Mouse (Mus musculus) heart, embryonic 15.5 days (tissue): Measurements from ENCODE around the gene Ctsl. TPM values are rescaled to one million over a fixed set of nuclear protein-coding genes. Genes with fewer than 3 reads are reported as not detected.

Experiments
- ATAC-seq: fragments of 200-750 bp; cut with Nextera tagmentation; replicated peaks from 2 replicates; pipeline ENCODE4 v1.8.0; 2017; ENCODE audit warnings: low read depth, moderate TSS enrichment; ENCODE audit not compliant: insufficient number of reproducible peaks, insufficient read depth, low FRiP score
- H3K27ac ChIP-seq: fragments of 300-500 bp; sonication (generic); 2 replicates; pipeline ENCODE4 v1.5.1; 2015; ENCODE audit warnings: mild to moderate bottlenecking, inconsistent platforms
- H3K27me3 ChIP-seq: fragments of 300-500 bp; sonication (generic); 2 replicates; pipeline ENCODE4 v1.6.1; 2015; ENCODE audit warnings: inconsistent platforms
- H3K36me3 ChIP-seq: fragments of 300-500 bp; sonication (generic); 2 replicates; pipeline ENCODE4 v1.6.1; 2015; ENCODE audit warnings: mild to moderate bottlenecking, inconsistent platforms
- H3K4me1 ChIP-seq: fragments of 300-500 bp; sonication (generic); replicated peaks from 2 replicates; pipeline ENCODE4 v1.6.1; 2015; ENCODE audit warnings: inconsistent platforms
- H3K4me2 ChIP-seq: fragments of 300-500 bp; sonication (generic); 2 replicates; pipeline ENCODE4 v1.6.1; 2015; ENCODE audit warnings: inconsistent platforms, mild to moderate bottlenecking, moderate library complexity
- H3K4me3 ChIP-seq: fragments of 300-500 bp; sonication (generic); 2 replicates; pipeline ENCODE4 v1.5.1; 2015; ENCODE audit warnings: mild to moderate bottlenecking, inconsistent platforms
- H3K9ac ChIP-seq: fragments of 300-500 bp; sonication (generic); 2 replicates; pipeline ENCODE4 v1.6.1; 2015; ENCODE audit warnings: mild to moderate bottlenecking, inconsistent platforms
- H3K9me3 ChIP-seq: fragments of 300-500 bp; sonication (generic); replicated peaks from 2 replicates; pipeline ENCODE4 v1.6.1; 2016; ENCODE audit warnings: inconsistent platforms
- WGBS: fragments of 180-500 bp; shearing (Covaris S2); methylation state at CpG from one replicate; pipeline ENCODE4 v1.1.7; 2015; ENCODE audit warnings: mixed read lengths; 5-methylcytosine and 5-hydroxymethylcytosine counted together
- polyA plus RNA-seq: library from polyadenylated mRNA; unstranded; fragments of >200 nt; fragmentation: Nextera tagmentation; extraction: Ambion mirVana; gene quantifications from 2 replicates; pipeline ENCODE4 v1.2.1, GENCODE M21; 2015

Gene Ctsl
- polyA plus RNA-seq, 1 experiment from 2014 or later, result 246 TPM

DNA sequence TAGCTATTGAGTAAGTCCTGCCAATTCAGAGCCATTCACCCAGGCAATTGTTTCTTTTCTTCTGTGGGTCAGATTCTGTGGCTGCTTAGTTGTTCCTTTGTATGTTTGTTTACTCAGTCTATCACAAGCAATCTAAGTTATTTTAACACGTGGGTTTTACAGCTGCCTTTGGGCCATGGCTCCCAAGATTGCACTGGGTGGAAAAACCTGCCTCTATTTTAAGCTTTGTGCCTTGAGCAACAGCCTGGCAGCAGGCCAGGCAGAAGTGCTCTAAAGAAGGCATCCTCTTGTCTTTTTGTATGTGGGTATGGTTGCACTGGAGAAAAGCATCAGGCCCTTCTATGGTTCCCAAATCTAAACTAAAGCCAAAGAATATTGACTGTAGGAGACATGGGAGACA lies 3.0 kb upstream of the Ctsl start:
- Histone ChIP-seq H3K9me3 (no peaks in the 10 kb centered on the region), H3K9ac (no peak overlapping the region), H3K4me3 (no peak overlapping the region), H3K36me3 (no peaks in the 10 kb centered on the region), H3K4me1 (peaks cover 20% of the 10 kb centered on the region), H3K4me2 (no peak overlapping the region), H3K27ac (0 out of 2 replicates have a peak overlapping the region, but pooled peaks have one; percentile 25), H3K27me3 (no peaks in the 10 kb centered on the region)
- no peak for ATAC-seq
- 16% methylated on average over 1 of the region's 1 CpGs for WGBS

DNA sequence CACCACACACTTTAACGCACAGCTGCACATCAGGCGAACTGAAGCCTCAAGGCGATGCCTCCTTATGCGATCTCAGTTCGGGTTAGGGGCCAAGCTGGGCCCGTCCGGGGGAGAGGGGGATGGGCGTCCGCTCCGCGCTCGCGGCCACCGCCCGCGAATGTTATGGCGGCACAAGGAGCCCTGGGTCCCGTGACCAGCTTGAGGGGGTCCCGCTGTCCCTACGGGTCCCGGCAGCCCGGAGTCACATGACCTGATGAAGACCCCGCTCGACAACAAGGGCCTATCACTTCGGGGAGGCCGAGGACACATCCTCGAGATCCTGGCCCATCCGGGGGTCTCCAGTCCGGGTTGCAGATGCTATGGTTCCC lies 901 bp downstream of the Ctsl start:
- H3K27ac ChIP-seq, result peak overlapping the region; percentile 73
- H3K4me2 ChIP-seq, result peak overlapping the region; percentile 68
- H3K27me3 ChIP-seq, result no peaks in the 10 kb centered on the region
- under 1% methylated on average over 29 of the region's 29 CpGs for WGBS
- peaks cover 27% of the 10 kb centered on the region for H3K36me3 ChIP-seq
- H3K9me3 ChIP-seq, result no peaks in the 10 kb centered on the region
- peak overlapping the region; percentile 83 for H3K9ac ChIP-seq
- ATAC-seq, result peak; percentile 72
- peak overlapping the region; percentile 88 for H3K4me3 ChIP-seq
- H3K4me1 ChIP-seq, result peaks cover 20% of the 10 kb centered on the region

DNA sequence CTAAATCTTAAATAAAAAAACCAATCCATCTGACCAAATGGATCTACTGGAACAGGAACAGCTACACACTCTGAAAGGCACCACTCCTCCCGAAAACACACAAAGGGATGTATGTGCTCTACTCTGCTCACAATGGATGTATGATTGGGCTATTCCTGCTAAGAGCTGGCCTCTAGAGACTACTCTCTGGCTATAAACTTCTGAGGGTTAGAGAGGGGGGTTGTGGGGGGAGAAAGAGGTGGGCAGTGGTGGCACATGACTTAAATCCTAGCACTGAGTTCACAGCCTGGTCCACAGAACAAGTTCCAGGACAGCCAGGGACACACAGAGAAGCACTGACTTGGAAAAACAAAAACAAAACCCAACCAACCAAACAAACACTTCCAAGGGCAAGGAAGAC lies 2.1 kb downstream of the Ctsl start:
- Histone ChIP-seq H3K9ac (peak overlapping the region; percentile 83; the same call in 1 of the 2 replicates), H3K4me1 (peaks cover 16% of the 10 kb centered on the region), H3K36me3 (peaks cover 37% of the 10 kb centered on the region), H3K4me2 (peak overlapping the region; percentile 68), H3K9me3 (no peaks in the 10 kb centered on the region), H3K4me3 (peak overlapping the region; percentile 88), H3K27me3 (no peaks in the 10 kb centered on the region), H3K27ac (no peak overlapping the region)
- no peak for ATAC-seq
- WGBS, result 84% methylated on average over 1 of the region's 1 CpGs

DNA sequence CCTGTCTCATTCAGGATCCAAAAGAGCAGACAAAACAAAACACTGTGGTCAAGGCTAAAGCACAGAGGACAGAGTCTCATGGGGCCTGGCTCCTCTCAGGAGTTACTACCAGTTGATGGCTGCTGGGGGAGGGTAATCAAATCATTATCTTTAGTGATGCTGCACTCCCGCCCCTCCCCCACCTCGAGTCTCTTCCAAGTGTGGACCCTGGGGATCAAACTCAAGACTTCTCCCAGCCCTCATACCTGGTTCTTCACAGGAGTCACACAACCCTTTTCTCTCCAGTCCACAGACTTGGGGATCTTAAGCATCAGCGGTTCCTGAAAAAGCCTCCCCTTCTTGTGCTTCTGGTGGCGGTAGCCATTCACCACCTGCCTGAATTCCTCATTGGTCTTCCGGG lies 3.1 kb downstream of the Ctsl start:
- WGBS, result 81% methylated on average over 5 of the region's 5 CpGs
- Histone ChIP-seq H3K36me3 (peaks cover 44% of the 10 kb centered on the region), H3K4me3 (0 out of 2 replicates have a peak overlapping the region, but pooled peaks have one; percentile 88), H3K9ac (no peak overlapping the region), H3K9me3 (no peaks in the 10 kb centered on the region), H3K4me1 (peaks cover 15% of the 10 kb centered on the region), H3K27me3 (no peaks in the 10 kb centered on the region), H3K4me2 (no peak overlapping the region), H3K27ac (no peak overlapping the region)
- no peak for ATAC-seq

DNA sequence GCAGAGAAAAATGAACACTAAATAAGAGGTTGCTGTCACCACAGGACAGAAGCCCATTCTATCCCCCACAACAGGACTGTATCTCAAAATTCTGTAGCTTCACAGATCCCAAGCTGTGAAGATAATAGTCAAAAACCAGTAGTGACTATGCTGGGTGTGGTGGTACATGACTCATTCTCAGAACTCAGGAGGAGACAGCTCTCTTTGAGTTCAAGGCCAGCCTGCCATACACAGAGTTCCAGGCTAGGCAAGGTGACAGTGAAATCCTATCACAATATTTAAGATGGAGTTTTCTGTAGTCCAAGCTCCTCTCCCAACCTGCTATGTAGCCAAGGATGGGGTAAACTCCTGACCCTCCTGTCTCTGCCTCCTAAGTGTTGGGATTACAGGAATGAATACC lies 5.4 kb downstream of the Ctsl start:
- Histone ChIP-seq H3K27ac (no peak overlapping the region), H3K27me3 (no peaks in the 10 kb centered on the region), H3K4me1 (peaks cover 13% of the 10 kb centered on the region), H3K4me3 (no peak overlapping the region), H3K9me3 (no peaks in the 10 kb centered on the region), H3K36me3 (peaks cover 51% of the 10 kb centered on the region), H3K9ac (no peak overlapping the region), H3K4me2 (no peak overlapping the region)
- ATAC-seq, result no peak

DNA sequence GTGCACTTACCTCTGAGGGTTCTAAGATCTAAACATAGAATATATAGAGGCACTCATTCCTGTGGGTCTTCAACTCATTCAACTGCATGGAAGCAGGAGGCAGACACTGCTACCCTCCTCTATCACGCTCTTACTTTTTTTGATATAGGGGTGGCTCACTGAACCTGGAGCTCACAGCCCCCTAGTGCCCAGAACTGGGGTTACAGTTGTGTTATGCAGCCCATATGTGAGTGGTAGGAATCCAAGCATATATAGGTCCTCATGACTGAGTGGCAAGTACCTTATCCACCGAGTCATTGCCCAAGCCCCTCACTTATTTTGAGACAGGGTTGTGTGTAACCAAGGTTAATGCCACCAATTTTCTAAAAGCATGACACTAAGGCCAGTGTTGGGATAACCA lies 6.4 kb downstream of the Ctsl start:
- Histone ChIP-seq H3K9me3 (no peaks in the 10 kb centered on the region), H3K4me1 (peaks cover 10% of the 10 kb centered on the region), H3K4me3 (no peak overlapping the region), H3K4me2 (no peak overlapping the region), H3K9ac (no peak overlapping the region), H3K27ac (no peak overlapping the region), H3K36me3 (peaks cover 51% of the 10 kb centered on the region), H3K27me3 (no peaks in the 10 kb centered on the region)
- WGBS, result 72% methylated on average over 2 of the region's 2 CpGs
- no peak for ATAC-seq

DNA sequence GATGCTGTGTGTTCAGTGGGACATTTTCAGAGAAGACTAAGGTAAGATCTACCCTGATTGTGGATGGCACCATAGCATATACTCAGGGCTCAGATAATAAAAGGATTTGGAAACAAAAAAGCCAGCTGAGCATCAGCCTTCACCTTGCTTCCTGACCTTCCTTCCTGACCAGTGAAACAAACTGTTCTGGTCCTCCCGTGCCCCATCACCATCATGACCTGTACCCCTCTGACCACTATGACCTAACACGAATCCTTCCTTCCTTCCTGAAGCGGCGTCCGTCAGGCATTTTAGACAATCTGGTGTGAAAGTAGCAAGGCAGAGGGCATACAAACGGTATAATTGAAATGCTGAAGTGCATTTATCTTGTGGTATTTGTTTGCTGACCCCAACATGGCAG lies 8.6 kb downstream of the Ctsl start:
- no peak for ATAC-seq
- Histone ChIP-seq H3K27ac (no peak overlapping the region), H3K9me3 (no peaks in the 10 kb centered on the region), H3K4me3 (no peak overlapping the region), H3K9ac (no peak overlapping the region), H3K27me3 (no peaks in the 10 kb centered on the region), H3K4me2 (no peak overlapping the region), H3K4me1 (no peaks in the 10 kb centered on the region; the same call in 1 of the 2 replicates), H3K36me3 (peaks cover 43% of the 10 kb centered on the region)
- 83% methylated on average over 6 of the region's 6 CpGs for WGBS

DNA sequence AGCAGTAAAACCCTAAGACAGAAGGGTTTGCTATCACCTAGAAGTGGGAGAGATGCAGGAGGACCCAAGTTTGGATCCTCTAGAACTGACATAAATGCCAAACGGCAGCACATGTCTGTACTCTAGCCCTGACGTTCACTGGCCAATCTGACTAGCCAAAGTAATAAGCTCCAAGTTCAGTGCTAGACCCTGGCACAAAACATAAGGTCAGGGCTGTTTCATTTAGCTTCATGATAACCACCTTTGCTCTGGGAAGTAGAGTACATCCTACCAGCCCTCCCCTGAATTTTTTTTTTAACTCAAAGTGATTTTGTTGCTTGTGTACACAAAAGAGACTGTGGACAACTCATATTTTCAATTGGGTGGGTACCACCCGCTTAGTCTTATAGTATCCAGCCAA lies 9.7 kb downstream of the Ctsl start:
- Histone ChIP-seq H3K9me3 (no peaks in the 10 kb centered on the region), H3K4me3 (no peak overlapping the region)
- 84% methylated on average over 3 of the region's 3 CpGs for WGBS

DNA sequence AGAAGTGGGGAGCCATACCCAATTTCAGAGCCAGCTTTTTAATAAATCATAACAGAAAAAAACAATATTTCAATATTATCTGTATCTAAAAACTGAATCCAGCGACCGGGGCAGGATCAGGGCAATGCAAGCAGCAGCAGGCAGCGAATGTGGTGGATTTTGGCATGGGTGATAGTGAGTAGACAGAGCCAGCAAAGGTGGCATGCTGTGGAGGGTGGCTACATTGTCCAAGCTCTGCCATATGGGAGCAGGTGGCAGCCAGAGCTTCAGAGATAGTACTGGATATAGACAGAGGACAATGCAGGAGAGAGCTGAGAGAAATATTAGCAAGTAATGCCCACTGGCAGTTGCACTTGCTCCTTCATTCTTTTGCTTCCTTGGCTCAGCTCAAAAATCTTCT lies 11.0 kb downstream of the Ctsl start:
- Histone ChIP-seq H3K4me1 (no peaks in the 10 kb centered on the region), H3K9ac (no peak overlapping the region), H3K27ac (no peak overlapping the region), H3K9me3 (no peaks in the 10 kb centered on the region), H3K36me3 (peaks cover 23% of the 10 kb centered on the region), H3K4me3 (no peak overlapping the region), H3K27me3 (no peaks in the 10 kb centered on the region), H3K4me2 (no peak overlapping the region)
- ATAC-seq, result no peak
- 84% methylated on average over 3 of the region's 3 CpGs for WGBS

More for the DNA sequence above, 9.7 kb downstream of the Ctsl start:
- ATAC-seq, result no peak
- Histone ChIP-seq H3K4me2 (no peak overlapping the region), H3K4me1 (no peaks in the 10 kb centered on the region), H3K27ac (no peak overlapping the region), H3K9ac (no peak overlapping the region), H3K27me3 (no peaks in the 10 kb centered on the region), H3K36me3 (peaks cover 31% of the 10 kb centered on the region)

DNA sequence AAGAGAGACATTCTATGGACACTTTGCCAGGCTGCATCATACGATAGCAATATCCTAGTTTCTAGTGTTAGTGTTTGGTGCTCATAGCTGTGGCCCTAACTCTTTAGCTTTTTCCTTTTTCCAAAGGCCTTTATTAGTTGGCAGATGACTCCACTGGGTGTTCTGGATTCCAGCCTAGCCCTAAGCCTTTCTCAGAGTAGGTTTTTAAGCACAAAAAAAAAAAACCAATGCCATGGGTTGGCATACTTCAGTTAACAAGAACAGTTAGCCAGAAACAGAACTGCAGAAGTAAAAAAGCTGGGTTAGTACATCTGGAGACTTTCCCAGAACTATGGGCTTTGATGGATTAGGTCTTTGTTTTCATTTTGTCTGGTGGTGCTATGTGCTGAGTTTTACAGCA lies 12.2 kb downstream of the Ctsl start:
- peaks cover 13% of the 10 kb centered on the region; the same call in 1 of the 2 replicates for H3K36me3 ChIP-seq
- no peaks in the 10 kb centered on the region for H3K4me1 ChIP-seq
- no peaks in the 10 kb centered on the region for H3K27me3 ChIP-seq
- no peak for ATAC-seq
- no peak overlapping the region for H3K4me3 ChIP-seq
- H3K9me3 ChIP-seq, result no peaks in the 10 kb centered on the region
- no peak overlapping the region for H3K4me2 ChIP-seq
- no peak overlapping the region for H3K9ac ChIP-seq
- H3K27ac ChIP-seq, result no peak overlapping the region
- WGBS, result 84% methylated on average over 1 of the region's 1 CpGs

DNA sequence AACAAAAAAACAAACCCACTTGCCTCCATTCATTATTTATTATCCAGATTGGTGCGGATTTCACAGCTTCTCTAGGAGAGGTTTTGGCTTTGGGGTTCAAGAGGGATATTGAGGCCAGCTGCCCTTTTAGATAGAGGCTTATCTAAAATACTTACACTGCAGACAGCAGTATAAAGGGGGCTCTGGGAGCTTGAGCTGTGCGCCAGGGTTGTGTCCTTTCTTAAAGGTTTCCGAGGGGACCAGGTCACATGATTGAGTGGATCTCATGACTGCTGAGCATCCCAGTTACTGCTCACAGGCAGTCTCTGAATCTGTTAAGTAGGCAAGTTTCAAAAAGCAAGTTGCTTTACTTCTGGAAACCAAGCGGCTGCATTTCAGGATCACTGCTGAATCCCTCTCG lies 13.3 kb downstream of the Ctsl start:
- no peaks in the 10 kb centered on the region for H3K9me3 ChIP-seq
- no peak overlapping the region for H3K4me2 ChIP-seq
- WGBS, result 63% methylated on average over 5 of the region's 5 CpGs
- H3K36me3 ChIP-seq, result peaks cover 5% of the 10 kb centered on the region; the same call in 1 of the 2 replicates
- no peaks in the 10 kb centered on the region for H3K27me3 ChIP-seq
- no peak overlapping the region for H3K4me3 ChIP-seq
- ATAC-seq, result no peak
- H3K27ac ChIP-seq, result no peak overlapping the region
- H3K4me1 ChIP-seq, result no peaks in the 10 kb centered on the region
- no peak overlapping the region for H3K9ac ChIP-seq

DNA sequence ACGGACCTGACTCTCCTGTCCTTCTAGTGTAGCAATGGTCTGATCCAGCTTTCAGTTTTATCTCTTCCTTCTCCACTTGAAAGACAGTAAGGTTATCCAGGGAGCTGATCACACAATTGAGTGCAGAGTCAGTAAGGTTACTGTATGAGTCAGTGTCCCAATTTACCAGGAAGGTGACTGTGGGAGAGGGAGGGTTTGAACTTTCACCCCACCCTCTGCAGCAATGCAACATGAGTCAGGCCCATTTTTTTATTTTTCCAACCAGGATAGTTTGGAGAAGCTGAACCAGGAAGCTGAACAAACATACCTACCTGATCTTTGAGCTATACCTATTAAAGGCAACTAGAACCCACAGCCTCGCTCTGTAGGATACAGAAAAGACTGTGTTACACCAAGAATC lies 21.2 kb downstream of the Ctsl start:
- no peak overlapping the region for H3K4me3 ChIP-seq
- no peaks in the 10 kb centered on the region for H3K9me3 ChIP-seq
- ATAC-seq, result no peak
- no peak overlapping the region for H3K4me2 ChIP-seq
- H3K36me3 ChIP-seq, result no peaks in the 10 kb centered on the region
- 69% methylated on average over 2 of the region's 2 CpGs for WGBS
- no peaks in the 10 kb centered on the region for H3K4me1 ChIP-seq
- H3K27me3 ChIP-seq, result no peaks in the 10 kb centered on the region
- no peak overlapping the region for H3K27ac ChIP-seq
- H3K9ac ChIP-seq, result no peak overlapping the region
